Mouse (Mus musculus) midbrain, embryonic 12.5 days (tissue): ENCODE results near the gene Tab1. TPM values are rescaled to one million over a fixed set of nuclear protein-coding genes. Genes with fewer than 3 reads are reported as not detected.
A peak's percentile ranks its signal among the peaks of the same experiment; 100 is the strongest.

Source experiments
- ATAC-seq: fragments of 200-750 bp; cut with Nextera tagmentation; 2 replicates; pipeline ENCODE4 v1.8.0; 2017; ENCODE audit warnings: low read depth, moderate TSS enrichment, moderate library complexity; ENCODE audit not compliant: low FRiP score
- H3K27ac ChIP-seq: fragments of 300-500 bp; sonication (generic); replicated peaks from 2 replicates; pipeline ENCODE4 v1.5.1; 2016; ENCODE audit warnings: mild to moderate bottlenecking
- H3K27me3 ChIP-seq: fragments of 300-500 bp; sonication (generic); 2 replicates; pipeline ENCODE4 v1.6.1; 2016; ENCODE audit warnings: mild to moderate bottlenecking
- H3K36me3 ChIP-seq: fragments of 300-500 bp; sonication (generic); 2 replicates; pipeline ENCODE4 v1.6.1; 2016
- H3K4me1 ChIP-seq: fragments of 300-500 bp; sonication (generic); 2 replicates; pipeline ENCODE4 v1.6.1; 2016
- H3K4me2 ChIP-seq: fragments of 300-500 bp; sonication (generic); replicated peaks from 2 replicates; pipeline ENCODE4 v1.6.1; 2016; ENCODE audit warnings: mild to moderate bottlenecking, moderate library complexity
- H3K4me3 ChIP-seq: fragments of 300-500 bp; sonication (generic); 2 replicates; pipeline ENCODE4 v1.5.1; 2016; ENCODE audit warnings: mild to moderate bottlenecking
- H3K9ac ChIP-seq: fragments of 300-500 bp; sonication (generic); replicated peaks from 2 replicates; pipeline ENCODE4 v1.6.1; 2016; ENCODE audit warnings: mild to moderate bottlenecking, moderate library complexity
- H3K9me3 ChIP-seq: fragments of 300-500 bp; sonication (generic); 2 replicates; pipeline ENCODE4 v1.6.1; 2016; ENCODE audit warnings: mild to moderate bottlenecking
- WGBS: fragments of 180-500 bp; shearing (Covaris S2); methylation state at CpG from one replicate; pipeline ENCODE4 v1.1.7; 2016; 5-methylcytosine and 5-hydroxymethylcytosine counted together
- polyA plus RNA-seq: library from polyadenylated mRNA; unstranded; fragments of >200 nt; fragmentation: Nextera tagmentation; extraction: Ambion mirVana; gene quantifications from 2 replicates; pipeline ENCODE4 v1.2.1, GENCODE M21; 2016

Tab1 gene
- polyA plus RNA-seq, 1 experiment from 2014 or later, result 41.9 TPM

- peaks cover 47% of the 10 kb centered on the region for H3K27me3 ChIP-seq
- no peak overlapping the region for H3K9ac ChIP-seq
- peaks cover 28% of the 10 kb centered on the region for H3K4me1 ChIP-seq
- no peaks in the 10 kb centered on the region for H3K9me3 ChIP-seq
- H3K4me3 ChIP-seq, result no peak overlapping the region
- H3K27ac ChIP-seq, result no peak overlapping the region
- no peaks in the 10 kb centered on the region for H3K36me3 ChIP-seq
- no peak for ATAC-seq
- 66% methylated on average over 10 of the region's 10 CpGs for WGBS
- H3K4me2 ChIP-seq, result no peak overlapping the region
Observed at GRCm38 (mm10) chr15:80096406-80096805, 36.5 kb upstream of the Tab1 start.

GRCm38 (mm10) chr15:80096946-80097881 lies 35.7 kb upstream of the Tab1 start:
- ATAC-seq, result peak; percentile 47
- Histone ChIP-seq H3K9ac (no peak overlapping the region), H3K27ac (peak overlapping the region; percentile 25; the same call in 1 of the 2 replicates), H3K9me3 (no peaks in the 10 kb centered on the region), H3K4me3 (no peak overlapping the region), H3K36me3 (no peaks in the 10 kb centered on the region), H3K27me3 (peaks cover 38% of the 10 kb centered on the region), H3K4me1 (peaks cover 21% of the 10 kb centered on the region), H3K4me2 (peak overlapping the region; percentile 40)
- WGBS, result 27% methylated on average over 20 of the region's 20 CpGs

- peak; percentile 52; the same call in 1 of the 2 replicates for ATAC-seq
- H3K4me3 ChIP-seq, result no peak overlapping the region
- H3K4me1 ChIP-seq, result peaks cover 20% of the 10 kb centered on the region
- 29% methylated on average over 8 of the region's 8 CpGs for WGBS
- 0 out of 2 replicates have a peak overlapping the region, but pooled peaks have one; percentile 25 for H3K27ac ChIP-seq
- H3K9ac ChIP-seq, result 0 out of 2 replicates have a peak overlapping the region, but pooled peaks have one; percentile 28
- peaks cover 30% of the 10 kb centered on the region for H3K27me3 ChIP-seq
- peak overlapping the region; percentile 40 for H3K4me2 ChIP-seq
- H3K9me3 ChIP-seq, result no peaks in the 10 kb centered on the region
- no peaks in the 10 kb centered on the region for H3K36me3 ChIP-seq
Observed at GRCm38 (mm10) chr15:80097999-80098461, 34.9 kb upstream of the Tab1 start.

- 38% methylated on average over 9 of the region's 9 CpGs for WGBS
- Histone ChIP-seq H3K4me1 (peaks cover 20% of the 10 kb centered on the region), H3K4me2 (no peak overlapping the region), H3K36me3 (no peaks in the 10 kb centered on the region), H3K9ac (no peak overlapping the region), H3K9me3 (no peaks in the 10 kb centered on the region), H3K27me3 (peaks cover 23% of the 10 kb centered on the region), H3K27ac (no peak overlapping the region), H3K4me3 (no peak overlapping the region)
- ATAC-seq, result no peak
Observed at GRCm38 (mm10) chr15:80098809-80099208, 34.1 kb upstream of the Tab1 start.

- Histone ChIP-seq H3K4me3 (no peak overlapping the region), H3K9ac (no peak overlapping the region), H3K4me1 (peaks cover 20% of the 10 kb centered on the region), H3K36me3 (no peaks in the 10 kb centered on the region), H3K4me2 (no peak overlapping the region), H3K27me3 (peaks cover 17% of the 10 kb centered on the region; the same call in 1 of the 2 replicates), H3K9me3 (no peaks in the 10 kb centered on the region), H3K27ac (no peak overlapping the region)
- WGBS, result 93% methylated on average over 3 of the region's 3 CpGs
- ATAC-seq, result no peak
Observed at GRCm38 (mm10) chr15:80099477-80099876, 33.5 kb upstream of the Tab1 start.

- Histone ChIP-seq H3K4me3 (no peak overlapping the region), H3K4me2 (no peak overlapping the region), H3K4me1 (peaks cover 20% of the 10 kb centered on the region), H3K9me3 (no peaks in the 10 kb centered on the region), H3K36me3 (no peaks in the 10 kb centered on the region), H3K27me3 (peaks cover 17% of the 10 kb centered on the region; the same call in 1 of the 2 replicates), H3K9ac (no peak overlapping the region), H3K27ac (no peak overlapping the region)
- 82% methylated on average over 3 of the region's 3 CpGs for WGBS
- no peak for ATAC-seq
Observed at GRCm38 (mm10) chr15:80100196-80100595, 32.7 kb upstream of the Tab1 start.

- H3K9me3 ChIP-seq, result no peaks in the 10 kb centered on the region
- H3K4me3 ChIP-seq, result no peak overlapping the region
- H3K9ac ChIP-seq, result no peak overlapping the region
- H3K4me2 ChIP-seq, result no peak overlapping the region
- ATAC-seq, result no peak
- 90% methylated on average over 10 of the region's 10 CpGs for WGBS
- H3K27me3 ChIP-seq, result peaks cover 13% of the 10 kb centered on the region; the same call in 1 of the 2 replicates
- peaks cover 24% of the 10 kb centered on the region for H3K4me1 ChIP-seq
- H3K27ac ChIP-seq, result no peak overlapping the region
- no peaks in the 10 kb centered on the region for H3K36me3 ChIP-seq
Observed at GRCm38 (mm10) chr15:80100871-80101270, 32.1 kb upstream of the Tab1 start.

GRCm38 (mm10) chr15:80101503-80101902 lies 31.4 kb upstream of the Tab1 start:
- Histone ChIP-seq H3K36me3 (no peaks in the 10 kb centered on the region), H3K9ac (no peak overlapping the region), H3K9me3 (no peaks in the 10 kb centered on the region), H3K4me1 (peaks cover 24% of the 10 kb centered on the region), H3K27ac (no peak overlapping the region), H3K4me3 (no peak overlapping the region), H3K27me3 (peaks cover 7% of the 10 kb centered on the region; the same call in 1 of the 2 replicates), H3K4me2 (no peak overlapping the region)
- no peak for ATAC-seq
- 85% methylated on average over 6 of the region's 6 CpGs for WGBS

- no peak overlapping the region for H3K27ac ChIP-seq
- H3K4me1 ChIP-seq, result peaks cover 17% of the 10 kb centered on the region
- no peak for ATAC-seq
- no peak overlapping the region for H3K9ac ChIP-seq
- 92% methylated on average over 6 of the region's 6 CpGs for WGBS
- no peaks in the 10 kb centered on the region for H3K9me3 ChIP-seq
- H3K36me3 ChIP-seq, result no peaks in the 10 kb centered on the region
- no peak overlapping the region for H3K4me3 ChIP-seq
- H3K27me3 ChIP-seq, result peaks cover 5% of the 10 kb centered on the region; the same call in 1 of the 2 replicates
- H3K4me2 ChIP-seq, result no peak overlapping the region
Observed at GRCm38 (mm10) chr15:80102495-80102894, 30.4 kb upstream of the Tab1 start.

GRCm38 (mm10) chr15:80105490-80106410 lies 27.2 kb upstream of the Tab1 start:
- Histone ChIP-seq H3K36me3 (no peaks in the 10 kb centered on the region), H3K4me2 (no peak overlapping the region), H3K27me3 (no peaks in the 10 kb centered on the region), H3K4me1 (peaks cover 3% of the 10 kb centered on the region), H3K9ac (no peak overlapping the region), H3K27ac (peak overlapping the region; percentile 52), H3K4me3 (no peak overlapping the region), H3K9me3 (no peaks in the 10 kb centered on the region)
- WGBS, result 60% methylated on average over 12 of the region's 12 CpGs
- no peak for ATAC-seq

GRCm38 (mm10) chr15:80107143-80107542 lies 25.8 kb upstream of the Tab1 start:
- 96% methylated on average over 8 of the region's 8 CpGs for WGBS
- no peak overlapping the region for H3K9ac ChIP-seq
- no peak for ATAC-seq
- H3K4me2 ChIP-seq, result no peak overlapping the region
- no peak overlapping the region for H3K4me3 ChIP-seq
- H3K36me3 ChIP-seq, result 0 out of 2 replicates have a peak, but pooled peaks cover 6% of the 10 kb centered on the region
- no peak overlapping the region for H3K27ac ChIP-seq
- H3K9me3 ChIP-seq, result no peaks in the 10 kb centered on the region
- H3K27me3 ChIP-seq, result no peaks in the 10 kb centered on the region
- peaks cover 3% of the 10 kb centered on the region for H3K4me1 ChIP-seq
